Mouse (Mus musculus): ENCODE measurements around the gene Chtf18. TPM values are rescaled to one million over a fixed set of nuclear protein-coding genes. Genes with fewer than 3 reads are reported as not detected.
"Not testable (repeated sequence)": the region's sequence is repeated elsewhere in the genome, so short reads cannot be mapped to it uniquely, and the experiment has no call there.

Chtf18 gene
- polyA plus RNA-seq, 1 experiment from 2014 or later, result 11.9 TPM

DNA sequence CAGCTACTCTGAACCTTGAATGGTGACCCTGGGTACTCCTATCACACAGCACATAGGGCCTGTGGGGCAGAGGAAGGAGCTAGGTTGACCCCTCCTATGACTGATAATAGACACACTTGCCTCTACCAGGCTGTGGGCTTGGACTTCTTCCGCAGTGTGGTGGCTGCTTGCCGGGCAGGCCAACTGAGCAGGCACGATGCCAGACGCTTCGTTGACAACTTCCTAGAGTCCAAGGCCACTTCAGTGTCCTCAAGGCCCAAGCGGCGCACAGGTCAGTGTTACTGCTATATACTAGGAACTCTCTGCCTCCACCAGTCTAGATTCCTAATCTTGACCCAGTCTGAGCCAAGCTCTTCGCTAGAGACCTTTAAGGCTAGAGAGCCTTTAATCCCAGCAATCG lies 16.6 kb upstream of the Chtf18 start:
- DNase-seq (ENCODE audit: low spot score) (no peak), ATAC-seq (ENCODE audit: low FRiP score) (no peak)
- H3K27ac ChIP-seq (ENCODE audit: low read depth, low read length), result no peak overlapping the region
- no peaks in the 10 kb centered on the region for H3K36me3 ChIP-seq (ENCODE audit: control insufficient read depth, insufficient read depth, low read length)
- no peaks in the 10 kb centered on the region for H3K9me3 ChIP-seq (ENCODE audit: control insufficient read depth, low read length)
- H3K4me3 ChIP-seq (ENCODE audit: low read depth, low read length), result no peak overlapping the region
- H3K27me3 ChIP-seq (ENCODE audit: control insufficient read depth, insufficient read depth, low read length), result no peaks in the 10 kb centered on the region
- no peaks in the 10 kb centered on the region for H3K4me1 ChIP-seq (replicated peaks; ENCODE audit: control insufficient read depth, insufficient read depth, low read length)
- H3K9ac ChIP-seq (ENCODE audit: low read depth, low read length), result no peak overlapping the region
- no peak overlapping the region for H3K4me2 ChIP-seq (replicated peaks; ENCODE audit: low read depth, low read length)
- 93% methylated on average over 9 of the region's 9 CpGs for WGBS

DNA sequence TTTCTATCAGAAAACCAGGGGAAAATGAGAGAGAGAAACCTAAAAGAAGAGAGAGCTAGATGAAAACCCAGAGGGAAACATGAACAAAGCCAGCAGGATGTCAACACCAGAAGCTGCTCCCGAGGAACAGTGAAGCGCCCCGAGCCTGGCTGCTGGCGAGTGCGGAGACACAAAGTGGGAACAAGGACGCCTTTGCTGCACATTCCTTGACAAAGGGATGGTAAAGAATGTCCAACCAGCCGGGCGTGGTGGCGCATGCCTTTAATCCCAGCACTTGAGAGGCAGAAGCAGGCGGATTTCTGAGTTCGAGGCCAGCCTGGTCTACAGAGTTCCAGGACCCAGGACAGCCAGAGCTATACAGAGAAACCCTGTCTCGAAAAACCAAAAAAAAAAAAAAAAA lies 14.3 kb upstream of the Chtf18 start:
- not testable (repeated sequence) for H3K4me3 ChIP-seq (ENCODE audit: low read depth, low read length); H3K36me3 ChIP-seq (ENCODE audit: control insufficient read depth, insufficient read depth, low read length); ATAC-seq (ENCODE audit: low FRiP score); H3K9ac ChIP-seq (ENCODE audit: low read depth, low read length); H3K4me2 ChIP-seq (replicated peaks; ENCODE audit: low read depth, low read length); H3K27me3 ChIP-seq (ENCODE audit: control insufficient read depth, insufficient read depth, low read length); H3K4me1 ChIP-seq (replicated peaks; ENCODE audit: control insufficient read depth, insufficient read depth, low read length); H3K27ac ChIP-seq (ENCODE audit: low read depth, low read length); H3K9me3 ChIP-seq (ENCODE audit: control insufficient read depth, low read length); DNase-seq (ENCODE audit: low spot score)
- WGBS, result 72% methylated on average over 12 of the region's 12 CpGs

DNA sequence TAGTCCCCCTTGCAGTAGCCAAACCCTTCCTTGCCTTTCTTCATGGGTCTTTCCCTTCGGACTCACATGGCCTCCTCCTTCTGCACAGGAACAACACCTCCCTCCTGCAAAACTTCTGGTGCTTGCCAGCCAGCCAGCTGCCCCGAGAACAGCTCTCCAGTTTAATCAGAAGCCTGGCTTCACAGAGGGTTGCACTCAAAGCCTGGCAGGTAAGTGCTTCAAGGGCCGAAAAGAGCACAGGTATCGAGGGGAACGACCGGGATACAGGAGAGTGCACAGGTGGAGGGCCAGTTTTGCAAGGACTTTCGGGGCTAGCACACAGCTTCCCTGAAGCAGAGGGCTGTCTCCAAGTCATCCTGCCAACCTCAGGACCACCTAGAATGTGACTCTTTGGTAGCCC lies 11.6 kb upstream of the Chtf18 start:
- H3K36me3 ChIP-seq (ENCODE audit: control insufficient read depth, insufficient read depth, low read length), result no peaks in the 10 kb centered on the region
- 82% methylated on average over 7 of the region's 7 CpGs for WGBS
- ATAC-seq (ENCODE audit: low FRiP score), result no peak

DNA sequence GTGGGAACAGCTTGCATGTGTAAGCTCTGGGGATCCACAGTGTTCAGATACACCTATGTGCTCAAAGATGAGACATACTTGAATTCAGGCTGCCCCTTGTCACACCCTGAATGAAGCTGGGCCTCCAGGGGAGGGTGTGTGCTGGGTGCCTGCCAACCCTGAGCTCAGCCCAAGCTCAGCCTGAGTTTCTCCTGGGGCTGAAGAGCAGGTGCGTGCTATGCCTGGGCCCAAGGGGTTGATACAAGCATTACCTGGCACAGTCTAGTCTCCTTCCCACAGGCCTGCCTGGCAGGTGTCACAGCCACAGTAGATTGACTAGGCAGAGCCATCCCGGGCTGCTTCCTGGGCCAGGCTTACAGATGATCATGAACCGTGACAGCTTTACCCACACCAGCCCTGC lies 8.5 kb upstream of the Chtf18 start, which contains the start of gene Mslnl:
Gene Mslnl, plus strand, starts transcription at position 298 of the 400 bp plus-strand sequence.
- H3K9ac ChIP-seq (ENCODE audit: low read depth, low read length), result no peak within 1 kb of the TSS
- H3K4me3 ChIP-seq (ENCODE audit: low read depth, low read length), result no peak within 1 kb of the TSS
- no peaks in the 10 kb centered on the region for H3K27me3 ChIP-seq (ENCODE audit: control insufficient read depth, insufficient read depth, low read length)
- H3K4me2 ChIP-seq (replicated peaks; ENCODE audit: low read depth, low read length), result no peak within 1 kb of the TSS
- no peak for DNase-seq (ENCODE audit: low spot score)
- no peaks in the 10 kb centered on the region for H3K9me3 ChIP-seq (ENCODE audit: control insufficient read depth, low read length)
- no peaks in the 10 kb centered on the region for H3K36me3 ChIP-seq (ENCODE audit: control insufficient read depth, insufficient read depth, low read length)
- no peak within 1 kb of the TSS for H3K27ac ChIP-seq (ENCODE audit: low read depth, low read length)
- no peak for ATAC-seq (ENCODE audit: low FRiP score)
- 0 out of 2 replicates have a peak, but pooled peaks cover 2% of the 10 kb centered on the region for H3K4me1 ChIP-seq (replicated peaks; ENCODE audit: control insufficient read depth, insufficient read depth, low read length)
- 84% methylated on average over 3 of the region's 3 CpGs for WGBS

More for the DNA sequence above, 11.6 kb upstream of the Chtf18 start:
- H3K27me3 ChIP-seq (ENCODE audit: control insufficient read depth, insufficient read depth, low read length), result no peaks in the 10 kb centered on the region
- no peak for DNase-seq (ENCODE audit: low spot score)
- no peaks in the 10 kb centered on the region for H3K4me1 ChIP-seq (replicated peaks; ENCODE audit: control insufficient read depth, insufficient read depth, low read length)
- H3K9ac ChIP-seq (ENCODE audit: low read depth, low read length), result no peak overlapping the region
- no peak overlapping the region for H3K4me3 ChIP-seq (ENCODE audit: low read depth, low read length)
- H3K9me3 ChIP-seq (ENCODE audit: control insufficient read depth, low read length), result no peaks in the 10 kb centered on the region
- H3K27ac ChIP-seq (ENCODE audit: low read depth, low read length), result no peak overlapping the region
- H3K4me2 ChIP-seq (replicated peaks; ENCODE audit: low read depth, low read length), result no peak overlapping the region

DNA sequence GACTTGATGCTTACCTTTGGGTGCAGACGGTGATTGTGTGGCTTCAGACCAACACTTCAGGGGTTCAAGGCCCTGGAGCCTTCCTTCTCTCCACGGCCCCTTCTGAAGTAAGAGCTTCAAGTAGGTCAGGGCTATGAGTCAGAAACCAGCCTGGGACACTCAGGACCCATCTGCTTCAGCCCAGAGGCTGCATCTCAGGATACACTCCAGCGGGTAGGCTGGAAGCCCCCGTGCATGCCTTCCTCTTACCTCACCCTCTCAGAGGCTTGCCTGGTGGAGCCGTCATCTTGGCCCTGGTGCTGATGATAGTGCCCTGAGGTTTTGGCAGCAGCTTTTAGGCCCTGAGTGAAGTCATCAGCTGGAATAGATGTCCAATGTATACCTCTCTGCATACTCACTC lies 8.0 kb upstream of the Chtf18 start:
- no peak overlapping the region for H3K4me3 ChIP-seq (ENCODE audit: low read depth, low read length)
- H3K9me3 ChIP-seq (ENCODE audit: control insufficient read depth, low read length), result no peaks in the 10 kb centered on the region
- no peak for DNase-seq (ENCODE audit: low spot score)
- H3K36me3 ChIP-seq (ENCODE audit: control insufficient read depth, insufficient read depth, low read length), result no peaks in the 10 kb centered on the region
- 92% methylated on average over 5 of the region's 5 CpGs for WGBS
- H3K4me2 ChIP-seq (replicated peaks; ENCODE audit: low read depth, low read length), result no peak overlapping the region
- H3K27ac ChIP-seq (ENCODE audit: low read depth, low read length), result no peak overlapping the region
- no peak for ATAC-seq (ENCODE audit: low FRiP score)
- H3K9ac ChIP-seq (ENCODE audit: low read depth, low read length), result no peak overlapping the region
- no peaks in the 10 kb centered on the region for H3K27me3 ChIP-seq (ENCODE audit: control insufficient read depth, insufficient read depth, low read length)
- 0 out of 2 replicates have a peak, but pooled peaks cover 2% of the 10 kb centered on the region for H3K4me1 ChIP-seq (replicated peaks; ENCODE audit: control insufficient read depth, insufficient read depth, low read length)

DNA sequence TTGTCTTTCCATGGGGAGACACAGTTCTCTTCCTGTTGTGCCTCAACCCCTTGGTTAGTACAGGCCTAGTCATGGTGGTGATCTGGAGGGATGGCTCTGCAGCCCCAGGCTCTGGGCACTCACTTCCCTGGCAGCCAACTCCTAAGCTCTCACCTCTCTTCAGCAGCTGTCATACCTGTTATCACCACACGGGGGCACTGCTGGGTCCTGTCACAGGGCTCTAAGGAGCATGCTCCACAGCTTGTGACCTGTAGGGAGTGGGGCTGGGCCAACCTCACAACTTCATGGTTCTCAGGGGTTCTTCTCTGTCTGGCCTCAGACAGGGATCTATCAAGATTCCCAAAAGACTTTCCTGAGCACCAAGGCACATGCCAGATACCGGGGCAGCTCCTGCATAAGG lies 4.9 kb upstream of the Chtf18 start:
- H3K4me3 ChIP-seq (ENCODE audit: low read depth, low read length), result no peak overlapping the region
- ATAC-seq (ENCODE audit: low FRiP score), result no peak
- H3K27ac ChIP-seq (ENCODE audit: low read depth, low read length), result no peak overlapping the region

DNA sequence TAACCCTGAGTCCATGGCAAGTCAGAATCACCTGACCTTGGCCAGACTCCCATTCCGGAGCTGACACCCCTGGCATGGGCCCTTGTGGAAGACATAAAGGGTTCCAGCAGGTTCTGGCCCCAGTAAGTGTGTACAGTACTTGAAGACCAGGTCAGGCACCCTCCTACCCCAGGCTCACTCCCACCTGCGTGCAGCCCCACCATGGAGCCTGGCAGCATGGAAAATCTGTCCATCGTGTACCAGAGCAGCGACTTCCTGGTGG lies 721 bp upstream of the Chtf18 start:
- Histone ChIP-seq H3K4me3 (ENCODE audit: low read depth, low read length) (peak overlapping the region; percentile 62), H3K4me1 (replicated peaks; ENCODE audit: control insufficient read depth, insufficient read depth, low read length) (peaks cover 15% of the 10 kb centered on the region), H3K27ac (ENCODE audit: low read depth, low read length) (peak overlapping the region; percentile 6; the same call in 1 of the 2 replicates), H3K27me3 (ENCODE audit: control insufficient read depth, insufficient read depth, low read length) (no peaks in the 10 kb centered on the region), H3K36me3 (ENCODE audit: control insufficient read depth, insufficient read depth, low read length) (no peaks in the 10 kb centered on the region), H3K9me3 (ENCODE audit: control insufficient read depth, low read length) (no peaks in the 10 kb centered on the region), H3K9ac (ENCODE audit: low read depth, low read length) (peak overlapping the region; percentile 74), H3K4me2 (replicated peaks; ENCODE audit: low read depth, low read length) (peak overlapping the region; percentile 82)
- DNase-seq (ENCODE audit: low spot score) (no peak), ATAC-seq (ENCODE audit: low FRiP score) (peak; percentile 39)
- WGBS, result 22% methylated on average over 4 of the region's 4 CpGs

More for the DNA sequence above, 4.9 kb upstream of the Chtf18 start:
- H3K9me3 ChIP-seq (ENCODE audit: control insufficient read depth, low read length), result no peaks in the 10 kb centered on the region
- H3K9ac ChIP-seq (ENCODE audit: low read depth, low read length), result no peak overlapping the region
- H3K4me1 ChIP-seq (replicated peaks; ENCODE audit: control insufficient read depth, insufficient read depth, low read length), result peaks cover 10% of the 10 kb centered on the region
- H3K27me3 ChIP-seq (ENCODE audit: control insufficient read depth, insufficient read depth, low read length), result no peaks in the 10 kb centered on the region
- WGBS, result 17% methylated on average over 2 of the region's 2 CpGs
- H3K4me2 ChIP-seq (replicated peaks; ENCODE audit: low read depth, low read length), result no peak overlapping the region
- H3K36me3 ChIP-seq (ENCODE audit: control insufficient read depth, insufficient read depth, low read length), result no peaks in the 10 kb centered on the region
- peak; percentile 93 for DNase-seq (ENCODE audit: low spot score)

DNA sequence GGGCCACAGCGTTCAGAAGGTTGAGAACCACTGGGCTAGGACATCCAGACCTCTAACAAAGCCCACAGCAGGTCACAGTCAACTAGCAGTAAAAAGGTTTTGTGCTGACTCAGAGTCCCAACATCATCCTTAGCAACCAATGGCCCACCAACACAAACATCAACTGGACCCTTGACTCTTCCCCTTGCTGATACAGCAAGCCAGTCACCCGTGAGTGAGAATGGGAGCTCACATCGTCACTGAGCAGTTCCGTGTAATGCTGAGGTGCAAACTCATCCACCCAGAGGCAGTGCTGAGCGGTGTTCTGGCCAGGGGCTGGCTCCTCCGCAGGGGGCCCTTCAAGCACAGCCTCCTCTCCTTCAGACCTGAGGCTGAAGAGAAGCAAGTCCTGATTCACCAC lies 2.0 kb downstream of the Chtf18 start:
- no peak overlapping the region for H3K9ac ChIP-seq (ENCODE audit: low read depth, low read length)
- H3K9me3 ChIP-seq (ENCODE audit: control insufficient read depth, low read length), result no peaks in the 10 kb centered on the region
- 78% methylated on average over 6 of the region's 6 CpGs for WGBS
- H3K4me3 ChIP-seq (ENCODE audit: low read depth, low read length), result no peak overlapping the region
- ATAC-seq (ENCODE audit: low FRiP score) (no peak), DNase-seq (ENCODE audit: low spot score) (no peak)
- H3K4me1 ChIP-seq (replicated peaks; ENCODE audit: control insufficient read depth, insufficient read depth, low read length), result peaks cover 14% of the 10 kb centered on the region
- no peak overlapping the region for H3K4me2 ChIP-seq (replicated peaks; ENCODE audit: low read depth, low read length)
- H3K27me3 ChIP-seq (ENCODE audit: control insufficient read depth, insufficient read depth, low read length), result no peaks in the 10 kb centered on the region
- no peak overlapping the region for H3K27ac ChIP-seq (ENCODE audit: low read depth, low read length)
- no peaks in the 10 kb centered on the region; the same call in 1 of the 2 replicates for H3K36me3 ChIP-seq (ENCODE audit: control insufficient read depth, insufficient read depth, low read length)

DNA sequence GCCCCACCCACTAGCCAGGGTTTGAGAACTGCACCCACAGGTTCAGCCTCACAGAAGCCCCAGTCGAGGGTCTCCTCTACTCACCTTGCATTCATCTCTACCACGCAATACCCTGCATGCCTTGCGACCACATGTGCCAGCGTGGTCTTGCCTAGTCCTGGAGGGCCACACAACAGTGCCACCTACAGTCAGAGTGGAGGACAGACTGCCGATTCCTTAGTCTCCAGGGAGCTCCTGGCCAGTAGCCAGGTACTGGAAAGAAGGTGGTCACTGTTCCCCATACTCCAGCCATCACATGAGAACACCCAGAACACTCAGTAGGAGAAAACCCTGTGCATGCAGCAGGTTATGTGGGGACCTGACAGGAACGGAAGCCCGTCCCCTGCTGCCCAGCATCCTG lies 3.3 kb downstream of the Chtf18 start:
- no peak for ATAC-seq (ENCODE audit: low FRiP score)
- no peaks in the 10 kb centered on the region for H3K9me3 ChIP-seq (ENCODE audit: control insufficient read depth, low read length)
- H3K27ac ChIP-seq (ENCODE audit: low read depth, low read length), result no peak overlapping the region
- WGBS, result 85% methylated on average over 7 of the region's 7 CpGs
- H3K27me3 ChIP-seq (ENCODE audit: control insufficient read depth, insufficient read depth, low read length), result no peaks in the 10 kb centered on the region
- H3K36me3 ChIP-seq (ENCODE audit: control insufficient read depth, insufficient read depth, low read length), result no peaks in the 10 kb centered on the region; the same call in 1 of the 2 replicates
- H3K4me2 ChIP-seq (replicated peaks; ENCODE audit: low read depth, low read length), result no peak overlapping the region
- peaks cover 14% of the 10 kb centered on the region for H3K4me1 ChIP-seq (replicated peaks; ENCODE audit: control insufficient read depth, insufficient read depth, low read length)
- H3K4me3 ChIP-seq (ENCODE audit: low read depth, low read length), result no peak overlapping the region
- DNase-seq (ENCODE audit: low spot score), result peak; percentile 19
- no peak overlapping the region for H3K9ac ChIP-seq (ENCODE audit: low read depth, low read length)
